Mouse (Mus musculus) urinary bladder, adult 18-20 months (tissue): ENCODE results near the gene Smug1.

Source experiments
- DNase-seq, 2 experiments: peaks; one replicate each; pipeline ENCODE4 v3.0.0; 2022; ENCODE audit warnings: low spot score in 2 of 2, mixed read lengths in 2 of 2

Gene Smug1

DNA sequence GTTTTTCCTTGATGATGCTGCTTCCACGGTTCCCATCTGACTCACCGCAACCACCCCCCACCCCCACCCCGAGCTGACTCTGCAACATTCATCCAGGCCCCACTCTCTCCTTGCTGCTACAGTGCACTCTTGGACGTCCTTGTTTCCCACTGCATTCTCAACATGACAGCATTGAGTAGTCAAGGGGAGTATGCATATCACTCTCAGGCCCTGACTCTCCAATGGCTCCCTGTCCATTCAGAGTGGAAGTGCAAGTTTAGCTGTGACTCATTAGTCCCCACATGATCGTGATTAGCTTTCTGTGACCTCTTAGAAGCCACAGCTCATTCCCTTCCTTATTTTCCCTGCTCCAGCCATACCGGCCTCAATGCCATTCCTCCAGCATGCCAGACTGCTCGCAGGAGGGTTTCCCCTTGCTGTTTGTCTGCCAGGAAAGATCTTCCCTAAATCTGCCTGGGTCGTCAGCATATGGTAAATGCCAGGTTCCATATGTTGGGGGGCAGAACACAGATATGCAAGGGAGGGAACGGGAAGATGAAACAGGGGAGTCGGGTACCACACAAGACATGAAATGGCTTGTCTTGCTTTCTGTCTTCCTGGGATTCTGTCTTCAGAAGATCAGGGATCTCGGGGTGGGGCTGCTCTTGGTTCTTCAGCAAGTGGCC is 21.1 kb downstream of the Smug1 start:
- DNase-seq, result no peak

DNA sequence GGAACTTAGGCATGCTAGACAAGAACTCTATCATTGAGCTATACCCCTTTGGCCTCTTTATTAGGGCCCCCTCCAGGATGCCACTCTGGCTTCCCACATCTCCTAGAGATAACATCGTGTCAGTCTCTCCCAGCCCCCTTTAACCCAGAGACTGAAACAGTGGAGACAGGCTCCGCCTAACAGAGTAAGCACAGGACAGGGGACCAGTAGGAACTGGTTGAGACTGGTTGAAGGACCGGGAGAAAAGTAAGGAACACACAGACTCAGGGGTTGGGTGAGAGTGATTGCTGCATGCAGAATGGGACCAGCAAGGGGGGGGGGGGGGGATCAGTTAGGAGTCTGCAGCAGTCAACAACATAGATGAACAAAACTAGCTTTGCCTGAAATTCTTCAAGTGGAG is 22.7 kb downstream of the Smug1 start:
- DNase-seq, result no peak

DNA sequence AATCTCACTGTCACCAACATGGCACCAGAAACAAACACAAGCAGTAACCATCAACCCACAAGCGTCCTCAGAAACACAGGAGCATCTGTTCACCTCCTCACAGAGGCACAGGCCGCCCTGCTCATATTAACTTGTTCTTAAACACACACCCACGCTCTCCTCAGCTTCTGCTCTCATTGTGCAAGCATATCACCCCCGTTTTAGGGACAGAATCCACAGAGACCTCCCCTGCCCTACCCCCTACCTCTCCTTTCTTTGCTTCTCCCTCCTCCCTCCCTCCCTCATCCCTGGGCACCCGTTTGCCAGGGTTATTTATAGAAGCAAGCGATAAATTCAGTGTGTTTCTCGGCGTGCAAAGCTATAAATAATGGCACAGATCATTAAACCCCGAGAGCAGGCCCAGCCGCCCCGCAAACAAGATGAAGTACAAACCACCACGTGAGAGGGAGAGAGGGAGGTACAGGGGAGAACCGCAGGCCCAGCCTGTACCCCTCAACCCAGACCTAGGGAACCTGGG is 31.4 kb downstream of the Smug1 start:
- no peak for DNase-seq

DNA sequence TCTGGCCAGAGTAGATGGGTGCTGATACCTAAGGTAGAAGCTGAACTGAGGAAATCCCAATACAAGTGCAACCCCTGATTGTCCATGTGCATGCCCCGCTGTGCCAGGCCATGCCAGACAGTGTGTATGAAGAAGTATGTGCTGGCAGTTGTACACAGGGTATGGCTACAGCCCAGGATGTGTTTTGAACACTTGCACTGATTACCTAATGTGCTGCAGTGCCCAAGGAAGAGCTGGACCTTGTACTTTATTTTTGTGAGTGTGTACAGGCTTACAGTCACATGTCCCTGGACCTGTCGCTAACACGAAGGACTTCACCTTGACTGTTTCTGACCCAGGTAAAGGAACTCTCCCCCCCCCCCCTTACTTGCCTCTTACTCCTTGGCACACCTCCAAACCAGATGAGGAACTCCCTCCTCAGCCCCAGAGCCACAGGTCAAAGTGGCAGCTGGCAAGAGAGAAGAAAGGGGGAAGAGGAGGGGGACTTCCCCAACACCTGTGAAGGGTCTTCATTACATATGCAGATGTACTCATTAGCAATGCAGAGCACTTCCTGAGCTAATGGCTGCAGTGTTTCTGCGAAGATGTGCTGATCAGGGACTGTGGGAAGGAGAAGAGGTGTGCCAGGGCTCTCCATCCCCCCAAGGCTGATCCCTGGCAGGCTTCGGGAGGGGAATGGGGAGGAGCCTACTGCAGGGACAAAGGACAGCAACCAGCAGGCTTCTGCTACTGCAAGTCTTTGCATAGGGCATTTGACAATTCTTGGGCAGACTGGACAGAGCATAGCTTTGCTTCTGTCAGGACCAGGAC is 32.4 kb downstream of the Smug1 start:
- no peak for DNase-seq

DNA sequence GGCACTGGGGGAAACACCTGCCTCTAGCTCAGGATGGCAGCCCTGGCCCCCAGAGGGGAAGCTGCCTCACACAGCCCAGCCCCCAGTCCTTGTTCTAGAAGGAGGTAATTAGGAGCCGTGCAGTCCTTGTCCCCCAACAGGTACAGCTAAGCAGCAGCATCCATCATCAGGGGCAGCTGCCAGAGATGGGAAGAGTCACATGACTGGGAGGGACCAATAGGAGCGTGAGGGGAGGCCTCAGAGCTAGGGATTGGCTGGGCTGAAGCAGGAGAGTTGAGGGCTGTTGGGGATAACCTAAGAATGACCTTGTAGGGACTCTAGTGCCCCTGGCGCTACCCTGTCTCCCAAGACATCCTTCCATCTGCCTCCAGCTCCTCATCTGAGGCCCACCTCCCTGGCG is 33.1 kb downstream of the Smug1 start:
- no peak for DNase-seq

DNA sequence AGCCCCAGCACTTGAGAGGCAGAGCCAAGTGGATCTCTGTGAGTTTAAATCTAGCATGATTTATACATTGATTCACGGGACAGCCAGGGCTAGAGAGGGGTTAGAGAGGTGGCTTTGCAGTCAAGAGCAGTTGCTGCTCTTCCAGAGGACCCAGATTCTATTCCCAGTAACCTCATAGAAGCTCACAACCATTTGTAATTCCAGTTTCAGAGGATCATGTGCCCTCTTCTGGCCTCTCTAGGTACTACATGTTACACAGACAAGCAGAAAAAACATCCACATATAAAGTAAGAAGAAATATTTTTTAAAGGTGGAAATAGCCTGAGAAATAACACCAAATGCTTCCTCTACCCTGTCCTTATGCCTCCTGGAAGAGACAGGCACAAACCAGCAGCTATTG is 36.2 kb downstream of the Smug1 start:
- no peak for DNase-seq

DNA sequence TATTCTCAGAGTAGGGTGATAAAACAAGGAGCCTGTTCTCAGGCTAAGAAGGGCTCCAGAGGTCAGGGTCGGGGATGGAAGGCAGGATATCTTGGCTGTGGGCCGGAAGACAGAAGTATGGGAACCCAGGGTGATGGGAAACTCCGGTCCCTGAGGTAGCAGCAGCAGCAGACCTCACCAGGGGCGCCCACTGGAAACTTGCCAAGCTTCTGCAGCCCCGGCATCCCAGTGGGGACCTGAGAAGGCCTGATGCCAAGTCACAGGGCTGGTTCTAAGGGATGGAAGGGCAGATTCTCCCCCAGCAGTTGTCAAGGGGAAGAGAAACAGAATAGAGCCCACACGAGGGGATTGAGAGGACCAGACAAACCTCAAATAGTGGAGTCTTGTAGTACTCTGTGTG is 37.6 kb downstream of the Smug1 start:
- DNase-seq, result no peak

DNA sequence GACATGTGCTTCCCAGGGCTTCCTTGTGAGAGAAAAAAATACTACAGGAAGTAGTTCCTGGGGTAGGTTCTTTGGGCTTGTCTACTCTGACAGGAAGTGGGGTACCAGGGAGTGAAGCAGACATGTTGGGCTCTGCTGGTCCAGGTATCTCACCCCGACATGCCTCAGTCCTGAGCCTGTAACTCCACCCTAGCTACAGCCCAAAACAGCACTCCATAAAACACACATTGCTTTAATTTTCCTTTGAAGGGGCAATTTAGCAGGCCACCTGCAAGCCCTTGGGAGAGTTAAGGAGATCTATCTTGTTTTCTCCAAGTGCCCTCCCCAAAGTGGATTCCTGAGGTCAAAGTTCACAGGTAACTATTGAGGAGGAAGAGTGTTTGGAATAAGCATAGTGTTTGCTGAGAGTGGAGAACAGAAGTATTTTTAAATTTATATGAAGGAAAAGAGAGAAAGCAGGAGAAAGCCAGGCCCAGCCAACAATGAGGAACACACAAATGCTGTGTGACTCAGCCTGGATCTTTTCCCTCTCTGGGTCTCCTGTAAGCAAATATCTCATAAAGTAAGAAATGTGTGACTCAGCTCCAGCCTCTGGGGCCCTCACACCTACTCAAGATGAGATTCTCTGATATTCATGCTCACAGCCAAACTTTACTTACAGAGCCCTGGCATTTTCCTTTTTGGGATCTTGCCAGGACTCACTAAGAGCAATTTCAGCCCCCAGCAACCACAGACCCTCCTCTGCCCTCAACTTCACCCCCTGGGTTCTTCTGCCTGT is 38.6 kb downstream of the Smug1 start:
- no peak for DNase-seq

DNA sequence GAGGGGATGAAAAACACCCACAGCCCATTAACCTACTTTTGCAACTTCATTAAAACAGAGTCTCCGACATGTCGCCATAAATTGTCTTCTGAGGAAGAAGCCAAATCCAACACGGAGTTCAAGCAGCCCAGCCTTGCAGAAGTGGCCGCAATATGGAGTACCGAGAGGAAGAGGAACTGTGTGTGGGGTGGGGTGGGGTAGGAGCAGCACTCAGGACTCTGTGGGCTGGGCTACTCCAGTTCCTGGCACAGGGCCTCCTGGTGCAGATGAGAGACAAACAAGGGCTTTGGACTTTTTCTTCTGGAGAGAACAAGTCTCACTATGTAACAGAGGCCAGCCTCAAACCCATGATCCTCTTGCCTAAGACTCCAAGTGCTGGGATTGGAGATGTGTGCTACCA is 40.9 kb downstream of the Smug1 start:
- no peak for DNase-seq

DNA sequence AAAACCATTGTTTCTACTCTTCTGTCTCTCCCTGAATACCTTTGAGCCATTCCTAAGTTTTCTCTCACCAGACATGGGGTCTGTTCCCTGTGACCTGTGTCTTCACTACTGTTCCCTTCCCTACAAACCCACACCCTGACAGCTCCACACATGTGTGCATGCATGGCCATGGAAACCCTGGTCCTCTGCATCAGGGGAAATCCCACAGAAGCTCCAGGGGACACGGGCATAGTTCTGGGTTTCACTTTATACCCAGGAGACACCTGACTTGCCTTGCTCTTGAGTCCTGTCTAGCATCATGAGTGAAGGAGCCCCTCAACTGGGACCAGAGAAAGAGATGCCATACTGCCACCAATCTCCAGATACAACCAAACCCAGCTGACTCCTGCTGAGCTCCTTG is 42.6 kb downstream of the Smug1 start:
- no peak for DNase-seq

DNA sequence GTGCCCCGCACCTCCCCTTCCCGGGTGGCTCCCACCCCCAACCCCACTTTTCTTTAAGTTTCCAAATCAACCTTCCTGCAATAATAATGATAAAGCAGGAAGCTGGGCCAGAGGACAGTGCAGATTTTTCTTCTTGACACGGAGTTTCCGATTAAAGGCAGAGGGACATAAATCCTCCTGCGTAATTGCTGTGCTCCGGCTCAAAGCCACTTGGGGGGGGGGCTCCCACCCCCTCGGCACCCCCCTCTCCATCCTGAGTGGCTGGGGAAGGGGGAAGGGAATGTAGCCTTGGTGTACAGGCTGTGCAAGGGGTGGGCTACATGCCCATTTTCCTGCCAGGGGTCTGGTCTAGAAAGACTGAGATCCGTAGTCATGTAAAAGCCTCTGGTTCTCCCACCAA is 43.5 kb downstream of the Smug1 start:
- no peak for DNase-seq

DNA sequence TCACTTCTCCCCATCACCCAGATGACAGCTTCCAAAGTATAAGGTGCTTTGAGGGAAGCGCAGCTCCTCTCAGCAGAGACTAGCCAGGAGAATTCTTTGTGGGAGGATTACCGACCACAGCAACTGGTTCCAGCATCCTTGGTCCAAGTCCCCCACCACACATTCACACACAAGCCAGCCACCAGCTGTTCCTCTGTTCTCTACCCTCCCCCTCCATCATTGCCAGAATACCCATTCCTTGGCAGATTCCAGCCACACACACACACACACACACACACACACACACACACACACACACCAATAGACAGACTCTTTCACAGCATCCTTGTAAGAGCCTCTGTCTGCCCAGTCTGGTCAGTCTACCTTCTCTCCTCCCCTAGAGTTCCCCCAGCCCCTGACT is 44.5 kb downstream of the Smug1 start:
- no peak for DNase-seq

DNA sequence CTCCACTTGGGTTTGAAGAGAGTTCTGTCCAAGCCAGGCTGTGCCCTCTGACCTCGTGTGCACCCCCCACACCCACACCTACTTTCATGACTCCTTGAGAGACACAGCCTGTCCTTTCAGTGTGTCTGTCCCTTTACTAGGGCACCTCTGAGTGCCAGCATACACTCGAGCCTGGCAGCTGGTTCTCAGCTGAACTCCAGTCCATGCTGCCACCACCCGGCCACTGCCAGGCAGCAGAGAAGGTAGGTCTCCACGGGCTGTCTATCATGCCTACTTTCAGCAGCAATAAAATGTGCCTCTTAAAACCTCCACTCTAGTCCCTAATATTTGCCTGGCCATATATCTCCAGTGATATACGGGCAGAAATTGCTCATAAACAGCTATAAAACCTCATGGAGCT is 45.5 kb downstream of the Smug1 start:
- DNase-seq, result peak; percentile 33 to 36

DNA sequence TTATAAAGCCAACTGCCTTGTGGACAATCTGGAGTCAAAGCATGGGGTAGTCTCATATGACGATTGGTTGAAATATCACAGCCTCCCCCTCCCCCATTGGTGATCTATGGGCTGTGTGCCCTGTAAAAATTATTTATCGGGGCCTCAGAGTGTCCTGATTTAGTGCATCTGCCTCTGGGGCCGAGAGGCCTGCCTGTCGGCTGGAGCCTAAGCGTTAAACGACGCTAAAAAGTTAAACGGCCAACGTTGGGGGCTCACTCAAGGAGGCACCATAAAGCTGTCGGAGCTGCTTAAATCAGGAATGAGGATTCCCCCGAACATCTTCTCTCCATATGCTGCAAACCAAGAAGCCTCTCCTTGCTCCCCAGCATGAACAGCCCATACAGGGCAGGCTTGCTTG is 46.3 kb downstream of the Smug1 start:
- DNase-seq, result no peak

DNA sequence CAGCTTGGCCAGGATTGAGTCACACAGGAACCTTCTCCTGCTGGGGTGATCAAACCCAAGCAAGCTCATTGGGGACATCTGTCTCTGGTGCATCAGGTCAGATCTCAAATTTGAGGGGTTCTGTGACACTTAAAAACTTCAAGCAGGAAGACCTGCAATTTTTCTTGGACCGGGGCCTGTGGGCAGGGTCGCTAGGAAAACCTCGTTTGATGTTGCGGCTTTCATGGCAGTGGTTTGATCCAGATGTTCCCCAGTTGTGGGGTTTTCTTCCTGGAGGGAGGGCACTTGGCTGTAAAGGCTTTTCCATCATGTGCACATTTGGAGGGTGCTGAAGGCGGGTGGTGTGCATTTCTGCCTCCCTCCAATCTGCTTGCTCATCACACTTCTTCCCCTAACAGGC is 51.2 kb downstream of the Smug1 start:
- no peak for DNase-seq

DNA sequence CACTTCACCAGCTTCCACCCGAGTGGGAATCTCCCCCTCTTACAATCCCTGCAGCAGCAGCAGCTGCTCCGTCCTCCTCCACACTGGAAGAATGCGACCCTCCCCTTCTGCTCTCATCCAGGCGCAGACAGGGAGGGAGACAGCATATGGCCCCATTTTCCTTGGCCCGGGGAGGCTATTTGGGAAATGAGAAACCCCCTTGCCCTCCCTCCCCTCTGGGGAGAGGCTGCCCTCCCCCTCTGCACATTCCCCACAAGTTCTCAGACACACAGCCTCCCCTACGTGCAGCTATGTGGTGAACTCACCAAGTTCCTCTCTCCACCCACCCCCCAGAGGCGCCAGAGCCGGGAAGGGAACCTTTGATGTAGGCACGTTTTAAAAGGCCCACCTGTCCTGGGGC is 51.6 kb downstream of the Smug1 start:
- no peak for DNase-seq

DNA sequence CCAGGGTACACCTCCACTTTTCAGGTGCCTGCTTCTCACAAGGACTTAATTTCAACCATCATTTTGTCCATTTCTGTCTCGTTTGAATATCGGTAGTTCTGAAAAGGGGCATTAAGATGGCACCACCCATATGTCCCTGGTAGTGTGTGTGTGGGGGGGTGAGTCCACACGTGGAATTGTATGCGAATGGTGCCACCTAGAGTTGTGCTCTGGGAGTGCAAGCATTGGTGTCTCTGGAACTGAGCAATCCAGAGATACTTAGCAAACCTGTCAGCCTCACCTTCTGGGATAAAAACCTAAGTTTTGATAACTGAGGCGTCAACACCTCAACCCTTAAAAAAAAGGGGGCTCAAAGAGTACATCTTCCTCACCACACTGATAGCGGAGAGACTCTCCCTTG is 53.8 kb downstream of the Smug1 start:
- no peak for DNase-seq

DNA sequence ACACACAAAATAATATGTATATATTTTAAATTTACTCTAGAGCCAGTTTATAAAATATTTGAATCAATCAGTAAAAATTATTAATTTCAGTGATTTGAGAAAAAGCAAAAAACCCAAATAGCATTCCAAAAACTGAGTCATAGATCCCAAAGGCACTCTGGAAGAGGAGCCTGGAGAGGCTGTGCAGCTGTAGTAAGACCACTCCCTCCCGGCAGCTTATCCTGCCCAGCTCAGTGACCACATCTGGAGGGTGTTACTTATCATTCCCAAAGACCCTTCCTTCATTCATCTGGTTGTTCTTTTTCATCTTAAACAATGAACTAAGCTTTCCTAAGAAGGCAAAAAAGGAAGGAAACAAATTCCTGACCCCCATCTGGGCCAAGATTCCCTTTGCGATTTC is 54.6 kb downstream of the Smug1 start:
- DNase-seq, result no peak

DNA sequence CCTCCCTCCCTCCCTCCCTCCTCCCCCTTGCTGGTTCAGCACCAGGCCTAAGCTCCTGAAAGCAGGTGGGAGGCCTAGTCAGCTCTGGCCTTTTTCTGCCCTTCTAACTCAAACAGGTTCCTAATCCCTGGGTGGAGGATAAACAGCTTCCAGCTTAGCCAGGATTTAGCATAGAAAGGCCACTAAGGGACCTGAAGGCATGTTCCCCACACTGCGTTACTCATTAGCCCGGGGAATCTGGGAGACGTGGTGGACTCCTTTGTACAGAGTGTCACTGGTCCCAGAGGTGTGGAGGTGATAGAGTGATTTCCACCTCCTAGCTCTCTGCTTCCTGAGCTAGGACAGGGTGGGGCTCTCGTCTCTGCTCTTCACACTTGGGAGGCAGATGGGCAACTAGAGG is 57.0 kb downstream of the Smug1 start:
- DNase-seq, result no peak

DNA sequence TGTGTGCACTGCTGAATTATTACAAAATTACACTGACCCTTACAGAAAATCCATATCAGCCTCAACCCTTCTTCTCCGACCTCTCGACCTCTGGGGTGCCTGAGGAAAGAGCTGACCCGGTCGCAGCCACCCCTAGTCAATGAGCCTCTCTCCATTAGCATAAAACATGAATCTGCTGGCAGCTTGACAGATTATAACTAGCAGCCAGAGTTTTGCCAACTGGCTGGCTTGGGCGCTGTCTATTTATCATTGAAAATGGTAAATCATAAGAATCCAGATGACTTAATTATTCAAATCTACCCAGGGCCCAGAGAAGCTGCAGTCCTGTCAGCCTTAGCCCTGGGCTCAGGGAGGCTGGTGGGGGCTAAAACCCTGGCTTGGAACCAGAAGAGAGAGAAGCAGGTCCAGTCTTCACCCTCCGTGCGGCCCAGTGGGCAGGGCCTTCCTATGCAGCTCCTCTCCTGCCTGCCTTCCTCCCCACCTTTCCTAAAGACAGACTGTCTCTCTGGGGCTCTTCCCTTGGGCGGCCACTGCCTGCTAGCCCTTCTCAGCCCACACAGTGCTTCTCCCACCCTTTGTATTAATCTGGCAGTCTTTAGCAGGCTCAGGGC is 58.7 kb downstream of the Smug1 start:
- DNase-seq, result no peak

DNA sequence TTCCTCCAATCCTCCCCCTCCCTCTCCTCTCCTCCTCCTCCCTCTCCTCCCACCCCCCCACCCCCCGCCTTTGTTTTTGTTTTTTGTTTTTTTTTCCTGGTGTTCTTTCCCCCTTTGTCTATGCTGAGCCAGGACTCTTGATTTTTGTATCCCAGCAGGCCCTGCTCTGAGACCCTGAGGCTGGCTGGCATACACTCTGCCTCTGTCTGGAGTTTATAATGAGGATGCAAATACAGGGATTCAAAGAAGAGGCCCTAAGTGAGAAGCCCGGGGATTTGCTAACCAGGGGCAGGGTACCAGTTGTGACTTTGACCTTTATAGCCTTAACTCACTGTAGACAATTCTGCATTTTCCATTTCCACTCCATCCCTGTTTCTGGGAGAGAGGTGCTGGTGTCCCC is 60.7 kb downstream of the Smug1 start:
- DNase-seq, result no peak
